Mouse (Mus musculus): ENCODE results near the gene Spp2. TPM values are rescaled to one million over a fixed set of nuclear protein-coding genes. Genes with fewer than 3 reads are reported as not detected.

Spp2 gene
- polyA plus RNA-seq, 1 experiment from 2014 or later, result 0.56 TPM

DNA sequence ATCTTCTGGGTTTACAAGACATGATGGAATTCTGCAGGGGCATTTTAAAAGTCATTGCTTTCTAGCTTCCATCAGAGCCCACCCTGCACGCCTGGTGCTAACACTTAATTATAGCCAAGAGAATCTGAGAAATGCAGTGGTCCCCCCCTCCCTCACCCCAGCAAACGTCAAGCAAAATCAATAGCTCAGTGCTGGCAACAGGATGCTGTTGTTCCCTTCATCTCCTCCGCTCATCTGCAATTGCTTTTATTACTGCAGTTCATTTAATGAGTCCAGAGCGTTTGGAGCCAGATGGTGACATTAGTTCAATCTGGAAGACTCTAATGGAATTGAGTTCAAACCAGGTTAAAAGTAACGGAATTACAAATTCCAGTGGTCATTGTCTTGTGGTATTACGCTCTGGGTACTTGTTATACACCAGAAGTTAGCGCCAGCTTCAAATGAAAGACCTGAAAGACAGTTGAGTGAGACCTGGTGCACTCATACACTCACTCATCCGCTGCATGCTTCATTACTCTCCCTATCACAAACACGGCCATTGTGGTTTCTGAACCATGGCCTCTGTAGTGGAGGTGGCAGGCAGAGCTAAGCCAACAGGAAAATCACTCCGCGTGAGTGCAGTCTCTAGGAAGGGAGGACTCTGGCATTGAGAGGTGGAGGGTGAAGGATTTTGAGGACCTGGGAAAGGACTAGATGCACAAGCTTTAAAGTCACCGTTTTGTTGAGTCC is 519 bp upstream of the Spp2 start:
- H3K27ac ChIP-seq (ENCODE audit: low read length), result no peak overlapping the region
- H3K36me3 ChIP-seq (ENCODE audit: control insufficient read depth, insufficient read depth), result no peaks in the 10 kb centered on the region
- H3K4me1 ChIP-seq (ENCODE audit: control insufficient read depth, insufficient read depth, low read length), result no peaks in the 10 kb centered on the region
- ATAC-seq (replicated peaks; ENCODE audit: extremely low read depth, insufficient read depth, low FRiP score), result no peak
- no peak overlapping the region for H3K9ac ChIP-seq (ENCODE audit: low read length)
- no peak overlapping the region for H3K4me2 ChIP-seq (ENCODE audit: low read depth, low read length)
- no peak overlapping the region for H3K4me3 ChIP-seq (ENCODE audit: low read length)
- H3K9me3 ChIP-seq (replicated peaks; ENCODE audit: control insufficient read depth, low read length), result no peaks in the 10 kb centered on the region
- H3K27me3 ChIP-seq (ENCODE audit: control insufficient read depth, insufficient read depth, low read length), result no peaks in the 10 kb centered on the region
- WGBS, result 69% methylated on average over 12 of the region's 12 CpGs

- WGBS, result 81% methylated on average over 4 of the region's 4 CpGs
- no peak overlapping the region for H3K4me2 ChIP-seq (ENCODE audit: low read depth, low read length)
- no peaks in the 10 kb centered on the region for H3K4me1 ChIP-seq (ENCODE audit: control insufficient read depth, insufficient read depth, low read length)
- no peaks in the 10 kb centered on the region for H3K27me3 ChIP-seq (ENCODE audit: control insufficient read depth, insufficient read depth, low read length)
- H3K36me3 ChIP-seq (ENCODE audit: control insufficient read depth, insufficient read depth), result no peaks in the 10 kb centered on the region
- H3K27ac ChIP-seq (ENCODE audit: low read length), result no peak overlapping the region
- ATAC-seq (replicated peaks; ENCODE audit: extremely low read depth, insufficient read depth, low FRiP score), result no peak
- no peak overlapping the region for H3K4me3 ChIP-seq (ENCODE audit: low read length)
- H3K9me3 ChIP-seq (replicated peaks; ENCODE audit: control insufficient read depth, low read length), result no peaks in the 10 kb centered on the region
- H3K9ac ChIP-seq (ENCODE audit: low read length), result no peak overlapping the region
Measured at GRCm38 (mm10) chr1:88408340-88408739, 1.6 kb downstream of the Spp2 start.

DNA sequence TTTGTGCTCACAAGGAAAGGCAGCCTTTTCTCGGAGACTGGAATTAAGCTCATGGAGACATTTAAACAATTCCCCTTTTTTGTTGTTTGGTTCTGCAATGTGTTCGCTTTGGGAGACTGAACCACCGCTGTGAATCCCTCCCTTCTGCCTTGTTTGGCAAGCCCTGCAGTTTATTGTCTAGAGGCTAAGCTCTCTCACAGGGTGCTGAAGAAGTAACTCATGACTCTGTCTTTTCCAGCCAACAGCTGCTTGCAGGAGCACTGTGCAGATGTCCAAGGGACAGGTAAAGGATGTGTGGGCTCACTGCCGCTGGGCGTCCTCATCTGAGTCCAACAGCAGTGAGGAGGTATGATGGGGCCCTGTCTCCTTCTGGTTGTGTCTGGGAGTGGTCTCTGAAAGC is 5.3 kb downstream of the Spp2 start:
- Histone ChIP-seq H3K4me3 (ENCODE audit: low read length) (no peak overlapping the region), H3K36me3 (ENCODE audit: control insufficient read depth, insufficient read depth) (no peaks in the 10 kb centered on the region), H3K4me1 (ENCODE audit: control insufficient read depth, insufficient read depth, low read length) (no peaks in the 10 kb centered on the region), H3K27ac (ENCODE audit: low read length) (no peak overlapping the region), H3K9me3 (replicated peaks; ENCODE audit: control insufficient read depth, low read length) (no peaks in the 10 kb centered on the region), H3K4me2 (ENCODE audit: low read depth, low read length) (no peak overlapping the region), H3K27me3 (ENCODE audit: control insufficient read depth, insufficient read depth, low read length) (no peaks in the 10 kb centered on the region), H3K9ac (ENCODE audit: low read length) (no peak overlapping the region)
- ATAC-seq (replicated peaks; ENCODE audit: extremely low read depth, insufficient read depth, low FRiP score), result no peak
- WGBS, result 75% methylated on average over 5 of the region's 5 CpGs

DNA sequence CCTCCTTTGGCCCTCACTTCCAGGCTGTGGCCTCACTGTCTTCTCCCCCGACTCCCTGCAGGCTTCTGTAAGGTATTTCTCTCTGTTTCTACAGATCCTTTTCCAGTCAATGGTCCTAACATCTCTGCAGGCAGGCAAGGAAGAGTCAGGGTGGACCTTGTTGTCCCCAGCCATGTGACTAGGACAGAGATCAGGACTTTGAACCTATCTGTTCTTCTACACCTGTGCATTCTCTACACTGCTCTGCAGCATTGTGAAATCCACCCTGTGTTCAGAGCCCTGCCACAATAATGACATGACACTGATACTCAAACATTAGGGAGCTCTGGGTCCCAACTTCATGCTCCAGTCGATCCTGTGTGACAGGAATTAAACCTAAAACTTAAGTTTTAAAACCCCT is 12.2 kb downstream of the Spp2 start:
- Histone ChIP-seq H3K27ac (ENCODE audit: low read length) (no peak overlapping the region), H3K36me3 (ENCODE audit: control insufficient read depth, insufficient read depth) (no peaks in the 10 kb centered on the region), H3K4me3 (ENCODE audit: low read length) (no peak overlapping the region), H3K4me2 (ENCODE audit: low read depth, low read length) (no peak overlapping the region), H3K27me3 (ENCODE audit: control insufficient read depth, insufficient read depth, low read length) (no peaks in the 10 kb centered on the region), H3K9ac (ENCODE audit: low read length) (no peak overlapping the region), H3K9me3 (replicated peaks; ENCODE audit: control insufficient read depth, low read length) (no peaks in the 10 kb centered on the region), H3K4me1 (ENCODE audit: control insufficient read depth, insufficient read depth, low read length) (no peaks in the 10 kb centered on the region)
- 65% methylated on average over 2 of the region's 2 CpGs for WGBS
- ATAC-seq (replicated peaks; ENCODE audit: extremely low read depth, insufficient read depth, low FRiP score), result no peak

DNA sequence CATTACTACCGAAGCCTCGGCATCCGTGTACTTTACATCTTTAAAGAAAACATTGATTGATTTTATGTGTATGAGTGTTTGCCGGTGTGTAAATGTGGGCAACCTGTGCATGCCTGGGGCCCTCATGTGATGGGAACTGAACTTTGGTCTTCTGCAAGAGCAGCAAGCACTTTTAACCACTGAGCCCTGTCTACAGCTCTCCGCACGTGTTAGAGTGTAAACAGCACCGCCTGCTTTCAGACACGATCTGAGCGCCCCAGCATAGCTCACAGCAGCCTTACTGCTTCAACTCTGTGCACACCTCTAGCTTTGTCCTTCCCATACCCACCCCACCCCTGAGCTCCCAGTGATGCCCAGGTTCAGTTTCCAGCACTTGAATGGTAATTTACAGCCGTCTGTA is 15.3 kb downstream of the Spp2 start:
- Histone ChIP-seq H3K4me1 (ENCODE audit: control insufficient read depth, insufficient read depth, low read length) (no peaks in the 10 kb centered on the region), H3K4me2 (ENCODE audit: low read depth, low read length) (no peak overlapping the region), H3K9me3 (replicated peaks; ENCODE audit: control insufficient read depth, low read length) (no peaks in the 10 kb centered on the region), H3K4me3 (ENCODE audit: low read length) (no peak overlapping the region), H3K36me3 (ENCODE audit: control insufficient read depth, insufficient read depth) (no peaks in the 10 kb centered on the region), H3K27me3 (ENCODE audit: control insufficient read depth, insufficient read depth, low read length) (no peaks in the 10 kb centered on the region), H3K27ac (ENCODE audit: low read length) (no peak overlapping the region), H3K9ac (ENCODE audit: low read length) (no peak overlapping the region)
- 78% methylated on average over 10 of the region's 10 CpGs for WGBS
- no peak for ATAC-seq (replicated peaks; ENCODE audit: extremely low read depth, insufficient read depth, low FRiP score)

GRCm38 (mm10) chr1:88422846-88423395 is 16.2 kb downstream of the Spp2 start:
- WGBS, result 63% methylated on average over 7 of the region's 7 CpGs
- Histone ChIP-seq H3K9ac (ENCODE audit: low read length) (no peak overlapping the region), H3K9me3 (replicated peaks; ENCODE audit: control insufficient read depth, low read length) (no peaks in the 10 kb centered on the region), H3K4me1 (ENCODE audit: control insufficient read depth, insufficient read depth, low read length) (no peaks in the 10 kb centered on the region), H3K4me3 (ENCODE audit: low read length) (no peak overlapping the region), H3K27ac (ENCODE audit: low read length) (no peak overlapping the region), H3K4me2 (ENCODE audit: low read depth, low read length) (no peak overlapping the region), H3K36me3 (ENCODE audit: control insufficient read depth, insufficient read depth) (no peaks in the 10 kb centered on the region), H3K27me3 (ENCODE audit: control insufficient read depth, insufficient read depth, low read length) (no peaks in the 10 kb centered on the region)
- no peak for ATAC-seq (replicated peaks; ENCODE audit: extremely low read depth, insufficient read depth, low FRiP score)

- Histone ChIP-seq H3K9ac (ENCODE audit: low read length) (no peak overlapping the region), H3K27ac (ENCODE audit: low read length) (no peak overlapping the region), H3K4me2 (ENCODE audit: low read depth, low read length) (no peak overlapping the region), H3K9me3 (replicated peaks; ENCODE audit: control insufficient read depth, low read length) (no peaks in the 10 kb centered on the region), H3K36me3 (ENCODE audit: control insufficient read depth, insufficient read depth) (no peaks in the 10 kb centered on the region), H3K4me1 (ENCODE audit: control insufficient read depth, insufficient read depth, low read length) (no peaks in the 10 kb centered on the region), H3K4me3 (ENCODE audit: low read length) (no peak overlapping the region), H3K27me3 (ENCODE audit: control insufficient read depth, insufficient read depth, low read length) (no peaks in the 10 kb centered on the region)
- WGBS, result 20% methylated on average over 8 of the region's 8 CpGs
- ATAC-seq (replicated peaks; ENCODE audit: extremely low read depth, insufficient read depth, low FRiP score), result no peak; the same call in 1 of the 2 replicates
Measured at GRCm38 (mm10) chr1:88424602-88425252, 18.0 kb downstream of the Spp2 start.

GRCm38 (mm10) chr1:88427987-88428741 is 21.4 kb downstream of the Spp2 start:
- 59% methylated on average over 11 of the region's 11 CpGs for WGBS
- ATAC-seq (replicated peaks; ENCODE audit: extremely low read depth, insufficient read depth, low FRiP score), result no peak
- Histone ChIP-seq H3K36me3 (ENCODE audit: control insufficient read depth, insufficient read depth) (no peaks in the 10 kb centered on the region), H3K27me3 (ENCODE audit: control insufficient read depth, insufficient read depth, low read length) (no peaks in the 10 kb centered on the region), H3K4me1 (ENCODE audit: control insufficient read depth, insufficient read depth, low read length) (no peaks in the 10 kb centered on the region), H3K9me3 (replicated peaks; ENCODE audit: control insufficient read depth, low read length) (no peaks in the 10 kb centered on the region), H3K4me3 (ENCODE audit: low read length) (no peak overlapping the region), H3K4me2 (ENCODE audit: low read depth, low read length) (no peak overlapping the region), H3K27ac (ENCODE audit: low read length) (no peak overlapping the region), H3K9ac (ENCODE audit: low read length) (no peak overlapping the region)

GRCm38 (mm10) chr1:88429413-88429812 is 22.7 kb downstream of the Spp2 start:
- H3K27me3 ChIP-seq (ENCODE audit: control insufficient read depth, insufficient read depth, low read length), result no peaks in the 10 kb centered on the region
- H3K4me3 ChIP-seq (ENCODE audit: low read length), result no peak overlapping the region
- ATAC-seq (replicated peaks; ENCODE audit: extremely low read depth, insufficient read depth, low FRiP score), result no peak
- H3K9ac ChIP-seq (ENCODE audit: low read length), result no peak overlapping the region
- WGBS, result 40% methylated on average over 1 of the region's 1 CpGs
- no peaks in the 10 kb centered on the region for H3K36me3 ChIP-seq (ENCODE audit: control insufficient read depth, insufficient read depth)
- H3K27ac ChIP-seq (ENCODE audit: low read length), result no peak overlapping the region
- no peaks in the 10 kb centered on the region for H3K9me3 ChIP-seq (replicated peaks; ENCODE audit: control insufficient read depth, low read length)
- no peak overlapping the region for H3K4me2 ChIP-seq (ENCODE audit: low read depth, low read length)
- H3K4me1 ChIP-seq (ENCODE audit: control insufficient read depth, insufficient read depth, low read length), result no peaks in the 10 kb centered on the region

Measured in heart, embryonic 16.5 days (tissue).